Mouse (Mus musculus) lung, postnatal 0 days (tissue): ENCODE results near the gene Sec61a2.

Source experiments
- CTCF ChIP-seq: IDR thresholded peaks from 2 replicates; pipeline ENCODE4 v1.5.1; 2016; ENCODE audit warnings: antibody characterized with exemption, mild to moderate bottlenecking
- EP300 ChIP-seq: IDR thresholded peaks from 2 replicates; pipeline ENCODE4 v1.6.1; 2016; ENCODE audit warnings: antibody characterized with exemption, mild to moderate bottlenecking, control low read depth

GRCm38 (mm10) chr2:5900145-5900544 is 4.9 kb upstream of the Sec61a2 start:
- TF ChIP-seq CTCF (peak; percentile 70), EP300 (no peak)
